Mouse (Mus musculus): ENCODE results near the gene Gse1.

GRCm38 (mm10) chr8:120414216-120414615, 186.0 kb downstream of the Gse1 start:
- TF ChIP-seq CTCF (IDR thresholded peaks at IDR 0.05) (no peak), POLR2A (IDR thresholded peaks at IDR 0.05; ENCODE audit: insufficient read depth, low read depth, low read length) (no peak), EP300 (IDR thresholded peaks at IDR 0.05; ENCODE audit: insufficient read depth, low read depth, low read length) (no peak)

Measured in heart, adult 2 months (tissue).